Mouse (Mus musculus): ENCODE results near the gene Slc25a33.

GRCm38 (mm10) chr4:149773408-149774093, 526 bp downstream of the Slc25a33 start:
- no peak for TF ChIP-seq CTCF (conservative IDR thresholded peaks at IDR 0.05; ENCODE audit: insufficient read depth, insufficient read length, low read depth, low read length)
- TF ChIP-seq POLR2A (IDR thresholded peaks at IDR 0.05; ENCODE audit: low read depth, low read length), result no peak

Measured in kidney, adult 2 months (tissue).